Mouse (Mus musculus) CH12.LX (cell line): Measurements from ENCODE around the gene Fam214a.

Experiments used
- BHLHE40 ChIP-seq: IDR thresholded peaks from 2 replicates; pipeline ENCODE4 v1.6.1; 2011; ENCODE audit warnings: mild to moderate bottlenecking, low read depth, low read length, improper control_type of control experiment
- CTCF ChIP-seq, 2 experiments: IDR thresholded peaks in 1 of 2; conservative IDR thresholded peaks in 1 of 2; 2 replicates each; pipeline ENCODE4 v1.5.1; 2011 to 2012; ENCODE audit warnings: low read depth in 2 of 2, low read length in 2 of 2, improper control_type of control experiment in 1 of 2, inconsistent platforms in 1 of 2, mild to moderate bottlenecking in 1 of 2, moderate library complexity in 1 of 2
- MAFK ChIP-seq: IDR thresholded peaks from 2 replicates; pipeline ENCODE4 v1.6.1; 2011; ENCODE audit warnings: low read length, improper control_type of control experiment; ENCODE audit not compliant: insufficient replicate concordance
- MAZ ChIP-seq: IDR thresholded peaks from 2 replicates; pipeline ENCODE4 v1.6.1; 2012; ENCODE audit warnings: low read depth, mild to moderate bottlenecking, inconsistent platforms, low read length, improper control_type of control experiment, moderate library complexity
- MEF2A ChIP-seq: IDR thresholded peaks from 2 replicates; pipeline ENCODE4 v1.6.1; 2014; ENCODE audit warnings: low read depth, mild to moderate bottlenecking, inconsistent platforms, low read length, improper control_type of control experiment, borderline replicate concordance
- MYC ChIP-seq: IDR thresholded peaks from 2 replicates; pipeline ENCODE4 v1.6.1; 2011; ENCODE audit warnings: low read depth, mild to moderate bottlenecking, improper control_type of control experiment, low read length
- NELFE ChIP-seq: IDR thresholded peaks from 2 replicates; pipeline ENCODE4 v1.6.1; 2011; ENCODE audit warnings: low read depth, low read length, improper control_type of control experiment
- POLR2A ChIP-seq: IDR thresholded peaks from 2 replicates; pipeline ENCODE4 v1.6.1; 2011; ENCODE audit warnings: low read depth, mild to moderate bottlenecking, improper control_type of control experiment, low read length
- RCOR1 ChIP-seq: conservative IDR thresholded peaks from 2 replicates; pipeline ENCODE4 v1.6.1; 2012; ENCODE audit warnings: low read depth, mild to moderate bottlenecking, inconsistent platforms, low read length, improper control_type of control experiment
- SMC3 ChIP-seq: IDR thresholded peaks from 2 replicates; pipeline ENCODE4 v1.6.1; 2011; ENCODE audit warnings: low read depth, low read length, improper control_type of control experiment
- TCF12 ChIP-seq: IDR thresholded peaks from 2 replicates; pipeline ENCODE4 v1.6.1; 2014; ENCODE audit warnings: low read depth, mild to moderate bottlenecking, inconsistent platforms, low read length, improper control_type of control experiment
- USF1 ChIP-seq: IDR thresholded peaks from 2 replicates; pipeline ENCODE4 v1.6.1; 2014; ENCODE audit warnings: low read depth, mild to moderate bottlenecking, inconsistent platforms, low read length, improper control_type of control experiment
- USF2 ChIP-seq: conservative IDR thresholded peaks from 2 replicates; pipeline ENCODE4 v1.6.1; 2011; ENCODE audit warnings: low read depth, low read length, improper control_type of control experiment
- ZC3H11A ChIP-seq: IDR thresholded peaks from 2 replicates; pipeline ENCODE4 v1.6.1; 2012; ENCODE audit warnings: low read depth, mild to moderate bottlenecking, inconsistent platforms, low read length, improper control_type of control experiment

DNA sequence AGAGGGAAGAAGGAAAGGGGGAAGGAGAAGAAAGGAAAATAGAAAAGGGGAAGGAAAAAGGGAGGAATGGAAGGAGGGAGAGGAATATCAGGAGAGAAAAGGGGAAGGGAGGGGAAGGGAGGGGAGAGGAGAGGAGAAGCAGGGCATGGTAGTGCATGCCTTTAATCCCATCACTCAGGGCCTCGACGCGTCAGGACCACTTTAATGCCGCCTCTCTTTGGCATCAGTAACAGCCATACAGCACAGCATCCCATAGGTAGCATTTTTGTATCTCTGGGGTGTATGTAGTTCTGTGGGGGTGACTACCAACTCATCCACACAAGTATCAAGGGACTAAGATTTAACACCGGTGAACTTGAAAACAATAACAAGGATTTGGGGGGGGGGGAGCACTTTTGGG lies 22.0 kb upstream of the Fam214a start:
- TF ChIP-seq RCOR1 (no peak), CTCF (conservative IDR thresholded peaks at IDR 0.05 in 1 of 2, IDR thresholded peaks at IDR 0.05 in 1 of 2; ENCODE audit: low read depth in 2 of 2, low read length in 2 of 2) (no peak), NELFE (no peak), ZC3H11A (no peak), MAZ (no peak), MYC (no peak), POLR2A (no peak), SMC3 (no peak), TCF12 (no peak), BHLHE40 (no peak), MAFK (no peak), MEF2A (no peak), USF1 (no peak), USF2 (no peak)
